Mouse (Mus musculus): ENCODE results near the gene 4430402I18Rik. TPM values are rescaled to one million over a fixed set of nuclear protein-coding genes. Genes with fewer than 3 reads are reported as not detected.
"Not testable (repeated sequence)": the region's sequence is repeated elsewhere in the genome, so short reads cannot be mapped to it uniquely, and the experiment has no call there.

Gene 4430402I18Rik
- total RNA-seq (2021) = 1 to 10 TPM; 6.0 to 8.7 TPM

DNA sequence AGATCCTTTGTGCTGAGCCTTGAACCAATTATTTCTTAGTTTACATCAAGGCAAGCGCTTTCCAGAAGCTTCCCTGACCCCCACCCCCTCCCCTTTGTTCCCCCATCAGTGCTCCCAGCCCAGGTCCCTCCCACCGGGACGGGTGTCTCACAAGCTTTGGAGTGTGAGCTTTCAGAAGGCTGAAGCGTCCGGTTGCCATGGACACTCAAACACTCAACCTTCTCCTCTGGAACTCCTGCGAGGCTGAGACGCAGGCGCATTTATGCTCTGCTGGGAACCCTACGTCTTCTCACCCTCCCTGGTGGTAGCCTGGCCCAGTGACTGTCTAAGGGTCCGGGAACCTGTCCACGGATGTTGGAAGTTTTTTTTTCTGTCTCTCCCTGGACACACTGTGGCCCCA is at the start of gene 4430402I18Rik:
TSS of gene 4430402I18Rik (minus strand) at position 149 of the 400 bp plus-strand sequence.
- intact Hi-C loops (cut with DNase I) = loop anchor here (5.0 kb wide), 1 partner anchor 130 kb away; the partner anchor contains the start of gene Slc1a1
- DNase-seq (ENCODE audit: low spot score in 2 of 2) = peak; percentile 41 to 50

DNA sequence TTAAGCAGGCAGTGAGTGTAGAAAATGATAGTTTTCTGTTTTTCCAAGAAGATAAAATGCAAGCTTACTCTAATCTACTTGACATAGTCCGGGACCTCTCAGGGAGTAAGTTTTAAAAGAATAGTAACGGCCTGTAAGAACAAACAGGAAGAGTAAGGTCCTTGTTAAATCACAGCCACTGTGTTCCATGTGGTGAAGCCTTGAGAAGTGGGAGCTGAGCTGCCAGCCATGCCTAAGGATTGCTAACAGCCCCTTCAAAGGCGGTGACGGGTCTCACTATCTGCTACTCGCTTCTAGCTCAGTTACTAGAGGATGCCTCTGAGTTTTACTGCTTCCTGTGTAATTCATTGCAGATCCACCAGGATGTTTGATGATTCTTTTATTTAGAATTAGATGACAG is 49.2 kb upstream of the 4430402I18Rik start:
- intact Hi-C loops (cut with DNase I) = no loop called here
- no peak for DNase-seq (ENCODE audit: low spot score in 2 of 2)

DNA sequence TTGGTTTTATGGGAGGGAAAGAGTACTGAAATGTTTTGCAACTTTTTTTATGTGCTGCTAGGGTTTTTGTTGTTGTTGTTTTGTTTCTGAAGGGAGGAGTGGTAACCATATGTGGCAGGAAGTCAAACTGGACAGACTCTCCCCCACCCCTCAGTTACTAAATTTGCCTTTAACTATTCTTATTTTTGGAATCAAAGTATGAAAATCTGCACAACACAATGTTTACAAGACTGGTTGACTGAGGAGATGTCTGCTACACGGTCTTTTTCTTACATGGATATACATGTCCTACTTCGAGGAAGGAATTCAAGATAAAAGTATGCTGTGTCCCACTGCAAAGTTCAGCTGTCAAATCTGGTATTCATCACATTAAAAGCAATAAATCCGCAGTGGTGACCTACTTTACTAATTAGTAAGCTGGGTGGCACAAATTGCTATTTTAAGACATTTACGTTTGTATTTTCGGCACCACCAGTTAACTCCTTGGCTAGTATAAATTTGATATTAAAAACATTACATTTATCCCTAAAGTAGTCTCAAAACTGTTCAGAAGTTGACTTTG is 48.7 kb upstream of the 4430402I18Rik start:
- intact Hi-C loops (cut with DNase I) = no loop called here
- DNase-seq (ENCODE audit: low spot score in 2 of 2) = no peak

DNA sequence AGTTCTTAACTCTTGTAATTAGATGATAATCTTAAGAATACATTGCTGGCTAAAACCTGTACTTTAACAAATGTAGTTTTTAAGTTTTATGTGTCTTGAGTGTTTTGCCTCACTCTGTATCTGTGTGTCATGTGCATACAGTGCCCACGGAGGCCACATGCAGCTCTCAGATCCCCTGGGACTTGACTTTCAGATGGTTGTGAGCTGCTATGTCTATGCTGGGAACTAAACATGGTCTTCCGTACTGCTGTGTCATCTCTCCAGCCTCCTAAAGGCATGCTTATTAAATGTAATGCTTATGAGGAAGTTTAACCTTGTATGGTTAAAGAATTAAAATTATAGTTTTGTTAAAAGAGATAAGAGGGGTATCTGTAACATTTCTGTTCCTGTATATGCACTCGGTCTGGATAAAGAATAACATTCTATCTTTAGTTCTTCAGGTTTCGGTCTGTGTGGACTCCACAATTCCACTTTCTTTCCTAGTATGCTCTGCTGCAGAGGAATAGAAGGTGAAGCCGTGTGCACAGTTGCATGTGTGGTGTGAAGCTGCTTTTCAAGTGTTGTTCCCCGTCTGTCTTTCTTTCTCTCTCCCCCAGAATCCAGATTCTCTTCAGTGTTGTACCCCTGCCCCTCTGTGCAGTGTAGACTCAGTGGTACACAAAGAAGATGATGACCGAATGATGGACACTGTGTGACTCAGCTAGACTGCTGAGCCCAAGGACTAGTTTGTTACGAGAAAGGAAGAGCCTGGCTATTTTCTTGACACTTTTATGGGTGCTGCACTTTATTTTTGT is 48.0 kb upstream of the 4430402I18Rik start:
- intact Hi-C loops (cut with DNase I) = no loop called here
- DNase-seq (ENCODE audit: low spot score in 2 of 2) = no peak

DNA sequence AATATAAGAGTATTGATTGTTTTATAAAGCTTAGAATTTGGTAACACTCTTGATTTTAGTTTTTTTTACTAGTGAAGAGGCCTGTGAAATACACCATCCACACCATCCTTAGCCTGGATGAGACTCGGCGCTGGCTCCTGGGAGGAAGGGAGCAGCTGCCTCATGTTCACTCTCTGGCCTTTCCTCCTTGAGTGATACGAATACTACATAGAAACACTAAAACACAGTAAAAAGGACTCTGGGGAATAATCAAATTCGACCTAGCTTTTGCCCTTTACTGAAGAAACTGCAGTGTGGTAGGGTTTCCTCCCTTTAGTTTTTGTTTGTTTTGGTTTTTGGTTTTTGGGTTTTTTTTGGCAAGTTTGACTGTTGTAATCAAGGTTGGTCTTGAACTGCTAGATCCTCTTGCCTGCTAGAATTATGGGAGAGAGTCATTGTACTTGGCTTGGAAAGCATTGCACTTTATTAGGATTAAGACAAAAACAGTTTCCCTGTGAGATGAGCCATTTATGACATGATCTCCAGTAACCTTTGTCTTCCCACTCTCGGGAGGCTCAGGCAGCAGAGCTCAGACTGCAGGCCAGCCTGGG is 47.0 kb upstream of the 4430402I18Rik start:
- DNase-seq (ENCODE audit: low spot score in 2 of 2) = no peak
- intact Hi-C loops (cut with DNase I) = no loop called here

DNA sequence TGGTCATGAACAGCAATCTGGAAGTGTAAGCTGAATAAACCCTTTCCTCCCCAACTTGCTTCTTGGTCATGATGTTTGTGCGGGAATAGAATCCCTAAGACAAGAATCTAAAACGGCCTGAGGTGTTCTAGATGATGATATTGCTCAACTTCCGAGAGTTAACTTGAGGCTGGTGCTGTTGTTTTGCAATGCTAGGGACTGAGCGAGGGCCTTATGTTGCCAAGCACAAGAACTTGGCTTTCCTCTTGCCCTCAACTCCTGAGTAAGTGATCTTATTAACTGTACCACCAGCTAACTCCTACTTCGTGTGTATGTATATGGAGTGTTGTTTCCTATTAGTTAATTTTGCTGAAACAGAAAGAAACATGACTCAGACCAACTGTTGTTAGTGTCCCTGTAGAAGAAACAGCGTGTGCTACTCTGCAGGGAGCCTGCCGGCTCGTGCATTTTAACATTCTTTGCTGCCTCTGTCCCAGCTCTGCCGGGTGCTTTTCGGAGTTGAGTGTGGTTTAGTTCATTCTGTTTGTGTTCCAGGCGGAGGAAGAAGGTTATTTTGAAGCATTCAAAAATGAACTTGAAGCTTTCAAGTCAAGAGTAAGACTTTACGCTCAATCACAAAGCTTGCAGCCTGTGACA is 43.9 kb upstream of the 4430402I18Rik start:
- no peak for DNase-seq (ENCODE audit: low spot score in 2 of 2)
- intact Hi-C loops (cut with DNase I) = no loop called here

DNA sequence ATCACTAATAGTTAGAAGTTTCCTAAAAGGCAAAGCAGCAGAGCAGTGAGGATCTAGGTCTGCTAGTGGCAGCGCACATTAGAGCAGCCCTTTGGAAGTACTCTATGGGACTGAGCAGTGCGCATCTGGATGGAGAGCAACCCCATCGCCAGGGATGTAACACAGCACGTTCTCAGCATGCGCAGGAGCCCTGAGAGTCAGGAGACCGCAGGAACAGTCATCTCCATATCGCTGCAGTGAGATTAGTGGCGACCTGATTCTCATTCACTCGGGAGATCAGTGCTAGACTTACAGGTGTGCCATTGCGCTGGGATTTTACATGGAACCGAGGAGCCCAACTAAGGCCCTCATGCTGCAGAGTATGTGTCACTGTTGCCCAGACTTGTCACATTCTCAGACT is 41.4 kb upstream of the 4430402I18Rik start:
- intact Hi-C loops (cut with DNase I) = no loop called here
- no peak for DNase-seq (ENCODE audit: low spot score in 2 of 2)

DNA sequence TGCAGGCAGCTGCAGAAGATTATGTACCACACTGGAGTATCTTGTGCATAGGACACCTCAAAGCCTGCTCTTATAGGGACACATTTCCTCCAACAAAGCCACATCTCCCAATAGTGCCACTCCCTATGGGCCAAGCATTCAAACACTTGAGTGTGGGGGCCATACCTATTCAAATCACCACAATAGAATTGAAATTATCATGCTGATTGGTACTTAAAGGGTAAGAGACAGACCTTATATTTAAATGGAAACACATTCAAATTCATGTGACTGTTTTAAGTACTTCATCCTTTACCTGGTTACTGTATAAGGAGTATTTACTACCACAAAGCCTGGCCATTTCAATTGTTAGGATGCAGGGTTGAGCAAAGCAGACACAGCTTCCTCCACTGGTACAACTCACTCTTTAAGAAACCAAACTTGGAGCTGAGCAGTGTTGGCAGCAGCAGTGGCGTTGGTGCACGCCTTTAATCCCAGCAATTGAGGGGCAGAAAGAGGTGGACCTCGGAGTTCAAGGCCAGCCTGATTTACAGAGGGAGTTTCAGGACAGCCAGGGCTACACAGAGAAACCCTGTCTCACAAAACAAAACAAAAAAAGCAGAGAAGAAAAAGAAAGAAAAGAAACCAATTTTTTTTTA is 40.6 kb upstream of the 4430402I18Rik start:
- intact Hi-C loops (cut with DNase I) = no loop called here
- no peak for DNase-seq (ENCODE audit: low spot score in 2 of 2)

DNA sequence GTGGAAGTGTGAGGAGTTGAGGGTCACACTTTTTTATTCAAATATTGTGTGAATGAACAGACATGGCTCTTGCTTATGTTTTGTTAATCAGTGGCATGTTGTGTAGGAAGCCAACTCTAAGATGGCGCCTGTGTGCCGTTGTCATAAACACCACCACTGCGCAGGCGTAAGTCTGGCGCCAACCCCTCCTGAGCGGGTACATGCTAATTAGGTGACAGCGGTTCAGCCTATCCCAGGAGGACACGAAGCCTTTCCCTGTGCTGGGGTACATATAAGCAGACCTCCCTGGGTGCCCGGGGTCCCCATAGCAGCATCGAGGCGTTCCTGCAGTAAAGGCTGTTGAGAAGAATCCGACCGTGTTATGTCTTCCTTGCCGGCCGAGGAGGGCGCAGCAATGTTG is 32.7 kb upstream of the 4430402I18Rik start:
- intact Hi-C loops (cut with DNase I); DNase-seq (ENCODE audit: low spot score in 2 of 2): not testable (repeated sequence)

DNA sequence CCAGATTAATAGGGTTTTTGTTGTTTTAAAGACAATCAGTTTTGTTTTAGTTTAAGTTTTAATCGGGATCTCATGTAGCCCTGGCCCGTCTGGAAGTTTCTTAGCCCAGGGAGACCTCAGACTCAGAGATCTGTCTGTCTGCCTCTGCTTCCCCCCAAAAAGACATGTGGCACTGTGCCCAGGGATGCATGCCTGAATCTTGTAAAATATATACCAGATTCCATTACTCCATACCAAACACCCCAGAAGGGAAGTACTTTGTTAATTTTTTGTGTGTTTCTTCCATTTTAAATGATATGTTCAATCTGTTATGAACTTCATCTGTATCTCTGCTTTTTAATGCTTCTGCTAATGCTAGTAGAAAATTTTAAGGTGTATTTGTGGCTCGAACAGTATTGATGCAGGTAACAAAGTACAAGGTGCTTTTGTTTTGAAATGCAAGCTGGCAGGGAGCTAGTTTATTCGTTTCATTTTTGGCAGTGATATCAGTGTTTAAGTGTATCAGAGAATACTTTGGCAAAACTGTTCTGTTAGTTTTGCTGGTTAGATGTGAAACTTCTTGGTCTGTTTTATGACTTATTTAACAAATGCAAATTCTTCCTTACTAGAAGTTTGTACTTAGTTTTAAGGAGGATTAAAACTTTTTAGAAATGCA is 30.5 kb upstream of the 4430402I18Rik start:
- intact Hi-C loops (cut with DNase I) = no loop called here
- DNase-seq (ENCODE audit: low spot score in 2 of 2) = no peak

DNA sequence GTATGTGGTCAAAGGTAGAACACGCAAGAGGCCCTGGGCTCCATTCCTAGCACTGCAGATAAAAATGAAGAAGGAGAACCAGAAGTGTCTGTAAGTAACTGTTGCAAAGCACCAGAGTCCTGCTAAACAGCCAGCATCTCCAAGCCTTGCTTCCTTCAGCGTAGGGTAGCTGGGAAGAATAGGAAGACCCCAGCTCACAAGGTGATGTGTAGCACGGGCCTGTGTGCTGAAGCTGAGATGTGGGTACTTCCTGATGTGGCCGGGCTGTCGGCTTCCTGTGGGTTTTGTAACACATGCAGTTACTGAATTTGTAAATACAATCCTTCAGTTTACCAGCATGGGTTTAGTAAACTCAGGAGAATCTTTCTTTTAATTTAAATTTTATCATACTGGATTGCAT is 27.8 kb upstream of the 4430402I18Rik start:
- intact Hi-C loops (cut with DNase I) = no loop called here
- DNase-seq (ENCODE audit: low spot score in 2 of 2) = no peak

DNA sequence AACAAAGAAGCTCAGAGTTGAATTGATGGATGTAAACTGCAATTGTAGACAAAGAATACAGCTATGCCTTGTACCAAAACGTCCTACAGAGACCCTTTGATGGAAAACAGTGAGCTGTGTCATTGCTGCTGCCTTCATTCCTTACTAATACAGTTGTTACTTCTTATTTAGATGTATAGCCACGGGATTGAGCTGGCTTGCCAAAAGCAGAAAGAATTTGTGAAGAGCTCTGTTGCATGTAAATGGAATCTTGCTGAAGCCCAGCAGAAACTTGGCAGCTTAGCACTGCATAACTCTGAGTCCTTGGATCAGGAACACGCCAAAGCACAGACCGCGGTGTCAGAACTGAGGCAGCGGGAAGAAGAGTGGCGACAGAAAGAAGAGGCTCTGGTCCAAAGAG is 27.3 kb upstream of the 4430402I18Rik start:
- peak in 1 of 2 experiments; percentile 39 for DNase-seq (ENCODE audit: low spot score in 2 of 2)
- intact Hi-C loops (cut with DNase I) = loop anchor here (5.0 kb wide), 1 partner anchor 257 kb away; the partner anchor contains the start of gene Jak2

DNA sequence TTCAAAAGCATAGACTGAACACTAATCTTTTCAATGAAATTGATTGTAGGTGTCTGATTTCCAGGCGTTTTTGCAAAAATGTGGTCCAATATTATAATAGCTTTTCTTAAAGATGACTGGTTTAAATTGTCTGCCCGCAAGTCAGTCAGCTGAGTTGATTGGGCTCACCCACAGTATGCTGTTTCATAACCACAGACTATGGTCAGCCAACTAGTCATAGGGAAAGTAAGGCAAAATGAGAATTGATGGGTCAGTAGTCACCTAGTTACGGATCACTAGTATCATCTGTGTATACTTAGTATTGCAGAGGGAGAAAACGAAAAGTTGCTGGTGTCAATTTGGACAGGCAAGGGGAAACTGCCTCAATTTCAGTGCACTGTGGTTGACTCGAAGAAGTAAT is 23.8 kb upstream of the 4430402I18Rik start:
- DNase-seq (ENCODE audit: low spot score in 2 of 2) = no peak
- intact Hi-C loops (cut with DNase I) = loop anchor here (5.0 kb wide), 1 partner anchor 261 kb away; the partner anchor contains the start of gene Jak2

DNA sequence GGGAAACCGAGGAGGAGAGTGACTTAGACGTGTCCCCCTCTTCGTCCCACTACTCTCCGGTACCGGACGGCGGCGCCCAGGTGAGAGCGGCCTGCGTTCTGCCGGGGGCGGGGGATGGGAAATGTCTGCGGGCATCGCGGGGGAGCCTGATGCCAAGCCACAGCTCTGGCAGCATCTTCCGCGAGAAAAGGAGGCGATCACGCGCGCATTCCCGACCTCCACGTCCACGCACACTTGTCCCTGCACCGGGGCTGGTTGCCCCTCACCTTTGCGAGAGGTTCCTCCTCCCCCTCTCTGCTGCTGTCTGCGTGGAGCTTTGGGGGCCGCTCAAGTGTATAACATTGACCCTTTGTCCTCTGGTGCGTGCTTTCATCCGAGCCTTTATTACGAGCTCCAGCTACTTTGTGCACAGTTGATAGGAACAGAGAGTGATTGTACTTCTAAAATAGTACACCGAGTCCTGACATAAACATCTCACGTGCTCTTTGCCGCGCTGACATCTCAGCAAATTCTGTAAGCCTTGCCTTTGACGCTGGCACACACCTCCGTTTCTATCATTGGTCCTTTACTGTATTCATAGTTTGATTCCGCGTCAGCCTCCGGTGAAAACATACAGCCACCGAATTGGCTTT is 23.1 kb upstream of the 4430402I18Rik start:
- peak in 1 of 2 experiments; percentile 34 for DNase-seq (ENCODE audit: low spot score in 2 of 2)
- intact Hi-C loops (cut with DNase I) = loop anchor here (5.0 kb wide), 1 partner anchor 262 kb away; the partner anchor contains the start of gene Jak2

DNA sequence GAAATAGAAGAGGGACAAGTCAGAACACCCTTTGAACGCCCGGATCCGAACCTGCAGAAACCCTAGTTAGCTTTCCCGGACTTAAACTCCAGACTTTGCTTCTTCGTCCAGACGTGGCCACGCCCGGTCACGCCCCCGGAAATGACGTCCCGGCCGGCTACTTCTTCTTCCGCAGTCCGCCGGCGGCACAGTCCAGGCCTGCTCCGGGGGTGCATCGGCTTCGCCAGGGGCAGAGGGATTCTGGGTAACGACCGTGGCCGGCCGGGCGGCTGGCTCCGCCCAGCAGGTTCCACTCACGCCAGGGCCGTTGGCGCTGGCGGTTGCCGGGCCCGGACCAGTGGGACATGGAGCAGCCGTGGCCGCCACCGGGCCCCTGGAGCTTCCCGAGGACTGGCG is 22.6 kb upstream of the 4430402I18Rik start, which contains the start of gene Cdc37l1:
TSS of gene Cdc37l1 (plus strand) at position 159 of the 396 bp plus-strand sequence.
- intact Hi-C loops (cut with DNase I) = loop anchor here (5.0 kb wide), 1 partner anchor 262 kb away; the partner anchor contains the start of gene Jak2
- peak; percentile 97 to 98 for DNase-seq (ENCODE audit: low spot score in 2 of 2)

DNA sequence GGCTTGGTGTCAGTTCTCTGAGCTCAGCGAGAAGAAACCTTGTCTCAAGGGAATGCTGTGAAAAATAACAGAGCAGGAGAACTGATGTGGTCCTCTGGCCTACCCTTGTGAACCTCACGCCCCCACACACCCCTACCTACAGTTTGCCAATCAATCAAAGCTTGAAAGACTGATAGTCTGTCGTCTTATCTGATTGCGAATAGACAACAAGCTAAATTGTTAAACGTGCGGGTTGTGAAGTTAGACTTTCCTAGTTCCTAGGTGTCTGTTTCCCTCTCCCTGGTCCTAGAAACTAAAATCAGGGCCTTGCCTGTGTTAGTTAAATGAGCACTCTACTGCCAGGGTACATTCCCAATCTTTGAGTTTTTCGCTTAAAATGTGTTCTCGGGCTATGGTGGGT is 21.9 kb upstream of the 4430402I18Rik start:
- intact Hi-C loops (cut with DNase I) = no loop called here
- DNase-seq (ENCODE audit: low spot score in 2 of 2) = no peak

DNA sequence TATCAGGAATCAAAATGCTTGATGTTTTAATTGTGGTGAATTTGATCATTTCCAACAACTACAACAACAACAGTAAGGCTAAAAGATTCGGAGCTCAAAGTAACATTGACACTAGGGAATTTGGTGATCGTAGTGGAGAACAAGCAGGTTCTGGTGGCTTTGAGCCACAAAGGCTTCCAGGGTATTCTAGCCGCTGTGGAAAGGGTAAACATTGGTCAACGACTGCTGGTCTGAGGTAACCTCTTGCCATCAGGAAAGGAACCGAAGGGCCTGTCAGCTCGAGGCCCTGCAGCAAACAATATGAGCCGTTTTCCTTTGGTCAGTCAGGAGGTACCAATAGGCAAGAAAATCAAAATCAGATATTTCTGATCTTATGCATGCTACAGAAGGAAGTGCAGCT is 15.0 kb upstream of the 4430402I18Rik start:
- intact Hi-C loops (cut with DNase I) = no loop called here
- DNase-seq (ENCODE audit: low spot score in 2 of 2) = no peak

DNA sequence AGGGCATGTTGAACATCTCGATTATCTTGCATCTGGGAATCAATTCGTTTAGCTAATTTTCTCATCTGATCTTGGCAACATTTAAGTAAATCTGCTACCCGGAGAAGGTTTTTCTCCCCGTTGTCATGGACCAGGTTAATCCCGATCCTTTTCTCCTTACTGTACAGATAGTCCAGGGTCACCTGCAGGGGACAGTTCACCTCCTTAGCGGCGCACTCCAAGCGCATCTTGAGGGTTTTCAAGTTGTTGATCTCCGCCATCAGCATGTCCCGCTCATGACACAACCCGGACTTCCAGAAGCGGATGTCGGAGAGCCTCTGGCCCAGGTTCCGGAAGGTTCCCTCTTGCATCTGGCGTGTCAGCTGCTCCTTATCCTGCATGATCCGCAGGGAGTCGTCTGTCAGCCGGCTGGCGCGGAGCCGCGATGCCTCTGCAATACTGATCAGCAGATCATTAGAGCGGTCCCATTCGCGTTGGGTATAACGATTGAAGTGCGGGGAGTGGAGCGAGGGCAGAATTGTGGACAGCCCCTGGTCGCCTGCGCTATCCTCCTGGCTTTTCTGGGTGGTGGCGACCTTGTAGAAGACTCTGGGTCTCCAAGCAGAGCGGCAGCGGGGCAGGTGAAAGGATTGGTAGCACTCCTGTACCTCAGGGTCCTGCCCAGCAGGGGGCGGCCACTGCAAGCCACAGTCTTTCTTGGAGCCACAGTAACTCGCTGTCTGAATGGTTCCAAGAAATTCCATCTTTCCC is 7.4 kb upstream of the 4430402I18Rik start:
- intact Hi-C loops (cut with DNase I) = loop anchor here (5.0 kb wide), 1 partner anchor 382 kb away; no protein-coding TSS in a partner anchor
- peak; percentile 72 to 83 for DNase-seq (ENCODE audit: low spot score in 2 of 2)
